Mouse (Mus musculus) neural tube, embryonic 12.5 days (tissue): ENCODE measurements around the gene Tmprss11c. TPM values are rescaled to one million over a fixed set of nuclear protein-coding genes. Genes with fewer than 3 reads are reported as not detected.
A peak's percentile ranks its signal among the peaks of the same experiment; 100 is the strongest.
"Not testable (repeated sequence)": the region's sequence is repeated elsewhere in the genome, so short reads cannot be mapped to it uniquely, and the experiment has no call there.

Experiments used
- ATAC-seq: fragments of 200-750 bp; cut with Nextera tagmentation; 2 replicates; pipeline ENCODE4 v1.8.0; 2017; ENCODE audit warnings: low read depth, mild to moderate bottlenecking, moderate TSS enrichment, moderate library complexity; ENCODE audit not compliant: low FRiP score
- H3K27ac ChIP-seq: fragments of 300-500 bp; sonication (generic); 2 replicates; pipeline ENCODE4 v1.5.1; 2016
- H3K27me3 ChIP-seq: fragments of 300-500 bp; sonication (generic); replicated peaks from 2 replicates; pipeline ENCODE4 v1.6.1; 2016; ENCODE audit warnings: mild to moderate bottlenecking
- H3K36me3 ChIP-seq: fragments of 300-500 bp; sonication (generic); 2 replicates; pipeline ENCODE4 v1.6.1; 2016; ENCODE audit warnings: mild to moderate bottlenecking
- H3K4me1 ChIP-seq: fragments of 300-500 bp; sonication (generic); 2 replicates; pipeline ENCODE4 v1.6.1; 2016
- H3K4me2 ChIP-seq: fragments of 300-500 bp; sonication (generic); replicated peaks from 2 replicates; pipeline ENCODE4 v1.6.1; 2016; ENCODE audit warnings: mild to moderate bottlenecking
- H3K4me3 ChIP-seq: fragments of 300-500 bp; sonication (generic); 2 replicates; pipeline ENCODE4 v1.5.1; 2016
- H3K9ac ChIP-seq: fragments of 300-500 bp; sonication (generic); 2 replicates; pipeline ENCODE4 v1.6.1; 2016; ENCODE audit warnings: mild to moderate bottlenecking
- H3K9me3 ChIP-seq: fragments of 300-500 bp; sonication (generic); 2 replicates; pipeline ENCODE4 v1.6.1; 2016; ENCODE audit warnings: mild to moderate bottlenecking
- WGBS: fragments of 180-500 bp; shearing (Covaris S2); methylation state at CpG from one replicate; pipeline ENCODE4 v1.1.7; 2016; 5-methylcytosine and 5-hydroxymethylcytosine counted together
- polyA plus RNA-seq: library from polyadenylated mRNA; unstranded; fragments of >200 nt; fragmentation: Nextera tagmentation; extraction: Ambion mirVana; gene quantifications from 2 replicates; pipeline ENCODE4 v1.2.1, GENCODE M21; 2016

The Tmprss11c gene
- not detected in 2 replicates for polyA plus RNA-seq

DNA sequence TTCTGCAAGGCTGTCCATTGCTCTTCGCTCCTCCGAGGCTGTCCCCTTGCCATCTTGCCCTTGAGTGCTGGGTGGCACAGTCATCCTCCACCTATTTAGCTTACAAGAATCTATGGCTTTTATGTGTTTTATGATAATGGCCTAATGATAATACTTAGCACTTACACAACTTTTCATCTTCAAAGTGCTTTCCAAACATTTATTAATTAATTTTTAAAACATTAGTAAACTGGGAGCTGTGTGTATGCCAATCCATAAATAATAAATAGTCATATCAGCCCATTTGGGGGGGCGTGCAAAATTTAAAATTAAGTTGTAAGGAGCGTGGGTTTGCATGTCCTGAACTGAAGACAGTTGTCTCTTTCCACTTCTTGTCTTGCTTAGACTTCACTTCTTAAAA is at the start of gene Tmprss11c:
Gene Tmprss11c (minus strand): TSS at position 101 of the 400 bp plus-strand sequence.
- Histone ChIP-seq H3K9ac (no peak within 1 kb of the TSS), H3K9me3 (no peaks in the 10 kb centered on the region), H3K4me1 (no peaks in the 10 kb centered on the region), H3K36me3 (no peaks in the 10 kb centered on the region), H3K4me2 (no peak within 1 kb of the TSS), H3K4me3 (no peak within 1 kb of the TSS), H3K27me3 (no peaks in the 10 kb centered on the region), H3K27ac (no peak within 1 kb of the TSS)
- WGBS, result 90% methylated on average over 4 of the region's 4 CpGs
- no peak for ATAC-seq

DNA sequence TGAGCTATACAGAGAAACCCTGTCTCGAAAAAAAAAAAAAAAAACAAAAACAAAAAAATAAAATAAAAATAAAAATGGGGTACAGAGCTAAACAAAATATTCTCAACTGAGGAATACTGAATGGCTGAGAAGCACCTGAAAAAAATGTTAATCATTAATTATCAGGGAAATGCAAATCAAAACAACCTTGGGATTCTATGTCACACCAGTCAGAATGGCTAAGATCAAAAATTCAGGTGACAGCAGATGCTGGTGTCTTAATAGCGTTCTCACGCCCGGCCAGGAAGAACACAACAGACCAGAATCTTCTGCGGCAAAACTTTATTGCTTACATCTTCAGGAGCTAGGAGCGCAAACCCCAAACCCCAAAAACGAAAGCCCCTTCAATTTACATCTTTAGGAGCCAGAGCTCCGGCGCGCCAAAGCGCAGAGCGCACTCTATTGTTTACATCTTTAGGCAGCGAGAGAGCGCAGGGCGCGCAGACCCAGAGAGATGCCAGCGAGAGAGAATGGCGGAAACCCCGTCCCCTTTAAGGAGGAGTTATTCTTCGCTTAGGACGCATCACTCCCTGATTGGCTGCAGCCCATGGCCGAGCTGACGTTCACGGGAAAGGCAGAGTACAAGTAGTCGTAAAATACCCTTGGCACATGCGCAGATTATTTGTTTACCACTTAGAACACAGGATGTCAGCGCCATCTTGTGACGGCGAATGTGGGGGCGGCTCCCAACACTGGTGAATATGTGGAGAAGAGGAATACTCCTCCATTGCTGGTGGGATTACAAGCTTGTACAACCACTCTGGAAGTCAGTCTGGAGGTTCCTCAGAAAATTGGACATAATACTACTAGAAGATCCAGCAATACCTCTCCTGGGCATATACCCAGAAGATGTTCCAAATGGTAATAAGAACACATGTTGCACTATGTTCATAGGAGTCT is 29.2 kb upstream of the Tmprss11c start:
- not testable (repeated sequence) for H3K27ac ChIP-seq, H3K36me3 ChIP-seq, H3K27me3 ChIP-seq, H3K4me1 ChIP-seq, H3K9me3 ChIP-seq, H3K9ac ChIP-seq
- WGBS, result 53% methylated on average over 30 of the region's 30 CpGs
- peak; percentile 92 for ATAC-seq
- peak overlapping the region; percentile 46 for H3K4me2 ChIP-seq
- peak overlapping the region; percentile 34 for H3K4me3 ChIP-seq

DNA sequence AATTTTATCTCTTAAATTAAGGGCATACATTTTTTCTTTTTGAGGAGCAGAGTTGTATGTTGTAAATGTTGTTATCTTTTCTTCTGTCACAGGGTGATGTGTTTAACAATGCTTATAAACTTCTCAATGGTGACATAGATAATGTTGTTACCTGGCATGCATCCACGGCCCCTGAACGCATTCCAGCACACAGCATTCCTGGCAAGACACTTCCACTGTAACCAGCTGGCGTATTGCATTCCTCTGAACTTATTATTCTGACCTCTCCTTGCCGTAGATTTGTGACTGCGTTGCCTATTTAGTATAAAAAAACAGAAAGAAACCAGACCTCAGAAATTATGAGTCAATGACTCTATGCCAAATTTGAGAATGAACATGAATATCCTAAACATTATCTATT is 17.0 kb upstream of the Tmprss11c start:
- Histone ChIP-seq H3K27me3 (no peaks in the 10 kb centered on the region), H3K27ac (no peak overlapping the region), H3K4me1 (no peaks in the 10 kb centered on the region), H3K4me3 (no peak overlapping the region), H3K9me3 (no peaks in the 10 kb centered on the region), H3K4me2 (no peak overlapping the region), H3K36me3 (no peaks in the 10 kb centered on the region), H3K9ac (no peak overlapping the region)
- WGBS, result 86% methylated on average over 5 of the region's 5 CpGs
- no peak for ATAC-seq

DNA sequence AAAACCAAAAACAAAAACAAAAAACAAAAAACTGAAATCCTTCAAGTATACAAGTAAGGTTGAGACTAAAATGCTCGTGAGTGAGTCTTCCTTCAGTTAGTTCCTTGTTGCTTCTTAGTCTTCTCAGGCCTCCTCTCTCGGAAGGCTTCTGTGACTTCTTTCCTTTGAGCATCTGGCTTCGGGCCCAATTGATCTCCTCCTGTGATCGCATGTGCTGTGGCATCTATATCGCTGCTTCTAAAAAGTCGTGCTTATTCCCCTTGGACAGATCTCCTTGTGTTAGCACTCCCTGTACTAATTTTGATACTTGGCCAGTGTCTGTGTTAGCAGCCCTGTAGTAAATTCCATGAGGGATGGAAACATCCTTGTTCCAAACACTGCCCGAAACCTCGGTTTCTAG is 14.8 kb upstream of the Tmprss11c start:
- 86% methylated on average over 8 of the region's 8 CpGs for WGBS
- Histone ChIP-seq H3K4me1 (no peaks in the 10 kb centered on the region), H3K9me3 (no peaks in the 10 kb centered on the region), H3K4me3 (no peak overlapping the region), H3K27me3 (no peaks in the 10 kb centered on the region), H3K27ac (no peak overlapping the region), H3K4me2 (no peak overlapping the region), H3K36me3 (no peaks in the 10 kb centered on the region), H3K9ac (no peak overlapping the region)
- ATAC-seq, result no peak

DNA sequence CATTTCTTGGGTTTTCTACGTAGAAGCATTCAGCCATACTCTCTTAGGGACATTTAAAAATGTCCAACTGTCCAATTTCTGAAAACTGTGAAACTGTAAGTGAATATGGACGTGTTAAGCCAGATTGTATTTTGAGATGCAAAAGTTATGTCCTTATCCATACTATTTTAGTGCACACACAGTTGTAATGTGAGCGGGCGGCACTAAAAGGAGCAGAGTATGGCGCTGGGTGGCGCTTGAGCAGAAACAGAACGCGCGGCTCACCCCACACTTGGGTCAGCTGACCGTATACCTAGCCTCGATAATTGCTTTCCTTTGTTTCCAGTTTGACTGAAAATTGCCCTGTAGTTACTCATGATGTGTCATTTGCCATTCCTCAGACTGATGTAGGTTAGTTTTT is 42.5 kb downstream of the Tmprss11c start:
- H3K4me1 ChIP-seq, result no peaks in the 10 kb centered on the region

DNA sequence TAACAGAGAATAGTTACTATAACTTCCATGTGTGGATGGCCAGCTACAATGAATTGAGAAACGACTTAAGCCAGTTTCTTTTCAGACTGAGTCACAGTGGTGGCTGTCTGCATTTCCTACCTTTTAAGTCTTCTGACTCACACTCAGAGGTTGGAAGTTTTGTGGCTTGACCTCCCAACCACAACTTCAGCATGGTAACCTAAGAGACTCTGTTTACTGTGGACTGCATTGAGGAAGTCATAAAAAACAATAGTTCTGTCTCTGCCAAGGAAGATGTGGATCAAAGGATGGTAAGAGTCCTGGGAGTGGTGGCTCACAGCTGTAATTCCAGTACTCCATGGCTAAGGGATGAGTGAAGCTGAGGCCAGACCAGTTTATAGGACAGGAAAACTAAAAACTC is 44.2 kb downstream of the Tmprss11c start:
- ATAC-seq, result no peak
- H3K36me3 ChIP-seq, result no peaks in the 10 kb centered on the region
- H3K4me3 ChIP-seq, result no peak overlapping the region
- no peak overlapping the region for H3K9ac ChIP-seq
- no peaks in the 10 kb centered on the region for H3K9me3 ChIP-seq
- no peaks in the 10 kb centered on the region for H3K27me3 ChIP-seq
- 71% methylated on average over 1 of the region's 1 CpGs for WGBS
- H3K27ac ChIP-seq, result no peak overlapping the region
- H3K4me2 ChIP-seq, result no peak overlapping the region
- H3K4me1 ChIP-seq, result no peaks in the 10 kb centered on the region

More for the DNA sequence above, 42.5 kb downstream of the Tmprss11c start:
- no peak for ATAC-seq
- no peak overlapping the region for H3K9ac ChIP-seq
- no peaks in the 10 kb centered on the region for H3K36me3 ChIP-seq
- no peak overlapping the region for H3K4me3 ChIP-seq
- H3K9me3 ChIP-seq, result no peaks in the 10 kb centered on the region
- no peak overlapping the region for H3K27ac ChIP-seq
- no peaks in the 10 kb centered on the region for H3K27me3 ChIP-seq
- H3K4me2 ChIP-seq, result no peak overlapping the region
- 91% methylated on average over 11 of the region's 11 CpGs for WGBS

DNA sequence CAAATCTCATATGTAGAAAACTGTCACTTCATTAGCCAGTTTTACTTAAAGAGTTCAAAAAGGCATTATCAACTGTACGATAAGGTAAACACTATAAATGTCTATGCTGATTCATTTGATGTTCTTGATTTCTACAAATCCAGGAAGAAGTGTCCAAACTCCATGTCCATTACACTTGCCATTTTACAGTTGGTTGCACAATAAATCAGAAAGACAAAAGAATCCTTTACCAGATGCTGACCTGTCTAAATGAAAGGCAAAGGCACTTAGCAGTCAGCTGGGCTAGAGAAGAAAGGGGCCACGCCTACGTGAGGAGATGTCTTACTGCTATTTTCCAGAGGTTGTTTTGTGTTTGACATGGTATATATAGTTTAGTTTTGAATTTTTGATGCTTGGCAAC is 44.8 kb downstream of the Tmprss11c start:
- no peak for ATAC-seq
- Histone ChIP-seq H3K4me1 (no peaks in the 10 kb centered on the region), H3K4me2 (no peak overlapping the region), H3K36me3 (no peaks in the 10 kb centered on the region), H3K4me3 (no peak overlapping the region), H3K27ac (no peak overlapping the region), H3K9me3 (no peaks in the 10 kb centered on the region), H3K9ac (no peak overlapping the region), H3K27me3 (no peaks in the 10 kb centered on the region)
- WGBS, result 89% methylated on average over 3 of the region's 3 CpGs

DNA sequence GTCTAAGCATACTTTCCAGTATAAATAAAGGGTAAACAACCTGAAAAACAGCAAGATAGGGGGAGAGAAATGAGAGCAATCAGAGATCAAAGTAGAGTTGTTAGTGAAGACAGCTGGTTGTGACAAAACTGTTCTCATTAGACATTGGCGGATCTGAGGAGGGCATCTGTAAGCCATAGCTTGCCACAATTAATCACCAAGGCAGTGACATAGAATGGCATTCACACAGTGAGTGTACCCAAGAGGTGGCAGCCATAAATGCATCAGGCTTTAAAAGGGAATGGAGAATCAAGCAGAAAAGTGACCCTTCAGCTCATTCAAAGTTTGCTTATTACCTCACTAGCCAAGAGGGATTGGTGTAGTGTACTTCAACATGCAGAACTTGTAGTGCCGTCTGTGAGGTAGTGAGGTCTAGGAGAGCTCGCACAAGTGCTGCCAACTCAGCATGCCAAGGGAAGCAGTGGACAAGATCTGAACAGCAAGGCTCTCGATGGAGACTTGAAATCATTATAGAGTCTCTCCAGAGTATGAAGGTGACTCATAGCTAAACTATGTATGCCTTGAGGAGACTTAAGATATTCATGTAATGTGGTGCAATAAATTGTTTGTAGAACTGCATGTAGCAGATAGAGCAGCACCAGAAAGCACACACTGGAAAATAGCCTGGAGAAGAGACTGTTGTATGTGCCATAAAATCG is 61.8 kb downstream of the Tmprss11c start:
- Histone ChIP-seq H3K9ac (no peak overlapping the region), H3K4me1 (no peaks in the 10 kb centered on the region), H3K4me3 (no peak overlapping the region), H3K4me2 (no peak overlapping the region), H3K36me3 (no peaks in the 10 kb centered on the region), H3K9me3 (no peaks in the 10 kb centered on the region), H3K27ac (no peak overlapping the region), H3K27me3 (no peaks in the 10 kb centered on the region)
- no peak for ATAC-seq
- WGBS, result 63% methylated on average over 5 of the region's 5 CpGs

DNA sequence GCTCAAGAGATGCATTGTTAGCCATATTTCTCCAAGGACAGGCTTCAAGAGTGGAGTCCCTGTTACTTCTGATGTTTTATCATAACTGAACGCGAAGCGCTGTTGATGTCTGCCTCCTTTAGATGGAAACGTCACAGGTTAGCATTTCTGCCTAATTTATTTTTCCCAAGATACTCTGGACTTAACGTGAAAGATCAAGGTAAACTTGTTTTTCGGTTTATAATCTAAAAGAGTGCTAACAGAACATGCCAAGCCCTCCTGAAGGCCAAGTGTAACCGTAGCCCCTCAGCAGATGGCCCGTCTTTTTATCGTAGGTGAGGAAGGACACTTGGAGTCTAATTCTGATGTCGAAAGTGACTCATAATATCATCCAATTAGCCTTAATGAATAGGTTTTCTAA is 91.3 kb downstream of the Tmprss11c start, which contains the start of gene Gnrhr:
Gene Gnrhr (minus strand): TSS at position 101 of the 400 bp plus-strand sequence.
- Histone ChIP-seq H3K36me3 (no peaks in the 10 kb centered on the region), H3K4me3 (no peak within 1 kb of the TSS), H3K27me3 (no peaks in the 10 kb centered on the region), H3K27ac (no peak within 1 kb of the TSS), H3K9me3 (no peaks in the 10 kb centered on the region), H3K4me1 (no peaks in the 10 kb centered on the region), H3K4me2 (no peak within 1 kb of the TSS), H3K9ac (no peak within 1 kb of the TSS)
- no peak for ATAC-seq
- WGBS, result 92% methylated on average over 10 of the region's 10 CpGs

DNA sequence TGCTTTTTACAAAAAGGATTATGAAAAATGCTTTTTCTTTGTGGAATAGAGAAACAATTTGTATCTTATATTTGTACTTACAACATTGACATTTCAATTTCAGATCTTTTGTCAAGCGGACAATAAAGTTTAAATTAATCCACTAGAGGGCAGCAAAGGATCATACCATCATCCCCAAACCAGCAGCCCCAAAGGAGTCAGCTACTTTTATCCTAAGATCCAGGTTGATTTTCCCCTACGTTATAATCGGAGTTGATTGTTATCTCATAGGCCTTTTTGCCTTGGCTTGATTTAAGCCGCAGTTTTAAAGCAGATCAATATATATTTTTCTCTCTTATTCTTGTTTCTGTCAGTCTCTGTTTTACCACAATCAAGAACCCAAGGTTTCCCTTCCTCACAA is 97.8 kb downstream of the Tmprss11c start:
- H3K4me1 ChIP-seq, result no peaks in the 10 kb centered on the region
- H3K27me3 ChIP-seq, result no peaks in the 10 kb centered on the region
- 0 out of 2 replicates have a peak, but pooled peaks have one; percentile 61 for ATAC-seq
- no peak overlapping the region for H3K4me3 ChIP-seq
- H3K9me3 ChIP-seq, result no peaks in the 10 kb centered on the region
- no peak overlapping the region for H3K4me2 ChIP-seq
- no peak overlapping the region for H3K27ac ChIP-seq
- no peaks in the 10 kb centered on the region for H3K36me3 ChIP-seq
- no peak overlapping the region for H3K9ac ChIP-seq
- WGBS, result 22% methylated on average over 4 of the region's 4 CpGs

DNA sequence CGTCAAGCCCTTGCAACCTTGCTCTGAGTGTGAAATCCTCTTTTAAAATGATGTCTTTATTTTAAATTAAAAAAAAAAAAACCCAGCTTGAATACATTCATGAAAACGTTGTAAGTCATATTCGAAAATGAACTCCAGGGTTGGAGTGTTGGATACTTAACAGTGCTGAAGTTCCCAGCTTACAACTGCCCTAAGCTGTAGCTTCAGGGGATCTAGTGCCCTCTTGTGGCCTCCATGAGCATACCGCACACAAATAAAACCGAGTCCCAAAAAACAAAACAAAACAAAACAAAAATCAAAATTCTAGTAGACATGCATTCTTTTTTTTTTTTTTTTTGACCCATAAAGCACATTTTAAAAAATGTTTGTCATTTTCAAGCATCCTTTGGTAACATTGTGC is 98.3 kb downstream of the Tmprss11c start:
- whole genome bisulfite sequencing, result 25% methylated on average over 5 of the region's 5 CpGs
- no peaks in the 10 kb centered on the region for H3K4me1 ChIP-seq
- no peaks in the 10 kb centered on the region for H3K27me3 ChIP-seq
- no peak overlapping the region for H3K27ac ChIP-seq
- ATAC-seq, result no peak
- H3K9ac ChIP-seq, result no peak overlapping the region
- no peak overlapping the region for H3K4me2 ChIP-seq
- no peaks in the 10 kb centered on the region for H3K36me3 ChIP-seq
- no peak overlapping the region for H3K4me3 ChIP-seq
- H3K9me3 ChIP-seq, result no peaks in the 10 kb centered on the region

DNA sequence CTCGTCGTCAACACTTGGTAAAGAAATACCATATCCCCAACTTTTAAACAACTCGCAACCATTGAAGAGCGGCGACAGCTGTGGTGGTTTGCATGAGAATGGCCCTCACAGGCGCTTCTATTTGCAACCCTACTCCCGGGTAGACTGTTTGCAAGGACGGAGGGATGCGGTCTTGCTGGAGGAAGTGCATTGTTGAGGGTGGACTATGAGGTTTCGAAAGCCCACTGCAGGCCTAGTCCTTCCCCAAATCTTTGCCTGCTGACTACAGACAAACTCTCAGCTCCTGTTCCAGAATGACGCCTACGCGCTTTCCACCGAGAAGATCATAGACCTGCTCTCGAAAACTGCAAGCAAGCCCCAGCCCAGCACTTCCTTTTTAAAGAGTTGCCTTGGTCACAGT is 98.8 kb downstream of the Tmprss11c start:
- Histone ChIP-seq H3K4me2 (no peak overlapping the region), H3K9me3 (no peaks in the 10 kb centered on the region), H3K9ac (no peak overlapping the region), H3K36me3 (no peaks in the 10 kb centered on the region), H3K27ac (no peak overlapping the region), H3K4me1 (no peaks in the 10 kb centered on the region), H3K27me3 (no peaks in the 10 kb centered on the region), H3K4me3 (no peak overlapping the region)
- WGBS, result 40% methylated on average over 15 of the region's 15 CpGs
- no peak for ATAC-seq
